Mouse (Mus musculus) lung, adult 2 months (tissue): ENCODE measurements around the gene 3110040N11Rik.

Experiments used
- CTCF ChIP-seq: fragments of 200-500 bp; IDR thresholded peaks from 2 replicates; pipeline ENCODE4 v1.5.1; 2011; ENCODE audit warnings: mild to moderate bottlenecking, low read length, control low read depth; ENCODE audit not compliant: insufficient read depth
- POLR2A ChIP-seq: fragments of 200-500 bp; IDR thresholded peaks from 2 replicates; pipeline ENCODE4 v1.6.1; 2011; ENCODE audit warnings: low read depth, mild to moderate bottlenecking, control low read depth, low read length, borderline replicate concordance; ENCODE audit errors: extremely low read depth

- TF ChIP-seq CTCF, result no peak
- TF ChIP-seq POLR2A, result no peak
These were observed 49.3 kb downstream of the 3110040N11Rik start for GRCm38 (mm10) chr7:81740010-81740409.
